Mouse (Mus musculus) testis, adult 2 months (tissue): ENCODE results near the gene Cachd1.

ENCODE experiments used
- CTCF ChIP-seq: fragments of 200-500 bp; IDR thresholded peaks from 2 replicates; pipeline ENCODE4 v1.5.1; 2012; ENCODE audit warnings: low read depth, mild to moderate bottlenecking, inconsistent platforms, low read length, moderate library complexity; ENCODE audit not compliant: control insufficient read depth, insufficient read depth, insufficient replicate concordance
- POLR2A ChIP-seq: fragments of 200-500 bp; IDR thresholded peaks from 2 replicates; pipeline ENCODE4 v1.6.1; 2012; ENCODE audit warnings: low read depth, mild to moderate bottlenecking, inconsistent platforms, low read length, moderate library complexity; ENCODE audit not compliant: control insufficient read depth

DNA sequence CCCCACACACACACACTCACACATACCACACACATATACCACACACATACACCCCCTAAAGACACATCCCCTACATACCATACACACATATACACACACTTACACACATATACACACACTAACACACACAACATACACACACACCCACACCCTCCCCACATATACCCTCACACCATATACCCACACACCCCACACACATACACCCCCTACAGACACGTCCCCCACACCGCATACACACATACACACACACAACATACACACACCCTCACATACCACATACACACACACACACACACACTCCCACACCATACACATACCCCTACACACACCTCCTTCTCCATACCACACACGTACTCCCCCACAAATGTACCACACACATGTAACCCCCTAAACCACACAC lies 42.8 kb downstream of the Cachd1 start:
- TF ChIP-seq CTCF: no peak
- TF ChIP-seq POLR2A: no peak
